Mouse (Mus musculus): ENCODE data around the gene Yy1.
"Not testable (repeated sequence)": the region's sequence is repeated elsewhere in the genome, so short reads cannot be mapped to it uniquely, and the experiment has no call there.

Gene Yy1

DNA sequence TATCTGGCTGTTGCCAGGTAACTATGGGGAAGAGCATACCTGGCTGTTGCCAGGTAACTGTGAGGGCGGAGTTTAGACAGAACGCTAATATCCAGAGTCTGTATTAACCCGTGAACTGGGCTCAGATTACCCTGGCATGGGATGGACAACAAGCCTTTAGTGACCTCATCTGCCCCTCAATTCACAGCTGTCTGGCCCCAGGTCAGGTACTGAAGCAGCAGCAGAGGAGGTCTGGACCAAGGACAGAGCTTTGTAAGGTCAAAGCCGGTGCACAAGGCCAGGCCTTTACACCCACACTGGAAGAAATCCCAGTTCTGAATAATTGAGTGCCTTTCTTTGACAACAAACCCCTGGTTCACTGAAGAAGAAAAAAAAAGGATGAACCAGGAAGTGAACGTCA lies 36.9 kb downstream of the Yy1 start:
- no peak for DNase-seq

- no peak for DNase-seq
Measured at GRCm38 (mm10) chr12:108830358-108830757, 37.6 kb downstream of the Yy1 start.

DNA sequence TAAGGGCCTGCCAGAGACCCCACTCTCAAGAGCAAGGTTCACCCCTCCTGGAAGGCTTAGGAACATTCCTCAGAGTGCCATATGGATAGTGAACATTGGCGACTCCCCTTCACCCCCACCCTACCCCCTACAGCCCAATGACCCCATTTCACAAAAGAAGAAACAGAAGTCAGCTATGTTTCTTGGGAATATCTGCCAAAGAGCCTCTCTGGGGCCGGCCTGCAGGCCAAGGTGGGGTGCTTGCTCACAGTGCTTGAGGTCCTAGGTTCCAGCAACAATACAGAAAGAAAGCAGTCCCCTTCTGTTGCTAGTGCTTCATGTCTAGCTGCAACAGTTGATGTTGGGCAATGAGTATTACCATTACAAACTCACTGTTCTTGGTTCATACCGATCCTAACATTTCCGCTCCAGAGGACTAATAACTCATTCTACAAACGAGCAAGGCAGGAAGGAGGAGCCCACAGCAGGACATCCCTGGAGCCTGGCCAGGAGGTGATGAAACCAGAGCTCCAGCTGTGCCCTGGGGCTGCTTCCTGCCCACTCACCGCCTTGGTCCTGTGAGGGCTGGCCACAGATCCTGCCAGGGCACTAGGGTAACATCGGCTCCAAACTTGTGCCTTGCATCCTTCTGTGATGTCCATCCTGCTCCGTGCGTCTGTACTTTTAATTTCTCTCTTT lies 39.3 kb downstream of the Yy1 start:
- DNase-seq = peak; percentile 83

DNA sequence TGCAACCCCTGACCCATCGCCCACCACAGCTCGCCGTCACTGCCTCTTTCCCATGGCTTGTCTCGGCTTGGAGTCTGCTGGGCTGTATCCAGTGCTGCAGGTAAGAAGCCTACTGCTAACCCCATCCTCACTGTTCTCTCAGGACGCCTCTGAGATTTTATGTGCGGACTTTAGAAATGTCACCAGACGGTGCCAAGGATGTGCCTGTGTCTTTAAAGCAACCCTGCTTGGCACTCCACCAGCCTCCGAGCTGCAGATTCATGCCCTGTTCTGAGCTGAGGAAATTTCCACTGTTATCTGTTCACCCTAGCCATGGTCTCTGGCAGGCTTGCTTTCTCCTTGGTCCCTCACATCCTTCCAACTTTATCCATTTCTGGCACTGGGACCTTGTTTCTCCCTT lies 40.1 kb downstream of the Yy1 start:
- no peak for DNase-seq

GRCm38 (mm10) chr12:108833408-108833807 lies 40.6 kb downstream of the Yy1 start:
- no peak for DNase-seq

DNA sequence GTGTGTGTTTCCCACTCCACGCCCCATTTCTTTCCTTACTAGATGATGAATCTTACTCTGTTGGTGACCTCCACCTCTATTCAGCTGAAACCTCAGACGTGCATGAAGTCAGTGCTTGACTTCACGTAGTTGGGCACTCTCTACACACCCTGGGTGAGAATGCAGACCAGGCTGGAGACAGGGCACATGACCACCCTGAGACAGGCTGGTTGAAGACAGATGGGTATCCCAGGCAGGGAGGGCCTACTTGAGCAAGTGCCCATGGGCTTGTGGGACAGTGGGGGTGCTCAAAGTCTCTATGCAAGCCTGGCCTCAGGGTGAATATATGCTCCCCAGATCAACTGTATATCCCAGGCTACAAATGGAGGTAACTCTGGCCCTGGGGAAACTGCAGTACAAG lies 41.6 kb downstream of the Yy1 start:
- DNase-seq = no peak

DNA sequence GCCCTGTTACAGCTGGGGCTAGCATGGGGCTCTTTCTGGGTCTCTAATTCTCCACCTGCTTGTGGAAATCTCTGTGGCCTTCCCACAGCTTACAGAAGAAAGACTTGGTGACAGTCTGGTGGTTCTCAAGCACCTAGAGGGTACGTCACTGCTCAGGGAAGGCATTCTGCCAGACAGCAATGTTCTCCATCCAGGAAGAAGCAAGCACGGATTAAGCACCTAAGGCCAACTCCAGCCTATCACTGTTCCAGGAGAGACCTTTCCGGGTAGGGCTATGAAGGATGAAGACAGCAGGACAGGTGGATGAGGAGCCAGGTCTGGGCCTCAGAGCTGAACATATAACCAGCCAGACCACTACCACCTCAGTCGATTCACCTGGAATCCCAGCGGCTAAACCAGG lies 42.0 kb downstream of the Yy1 start:
- DNase-seq = no peak

DNA sequence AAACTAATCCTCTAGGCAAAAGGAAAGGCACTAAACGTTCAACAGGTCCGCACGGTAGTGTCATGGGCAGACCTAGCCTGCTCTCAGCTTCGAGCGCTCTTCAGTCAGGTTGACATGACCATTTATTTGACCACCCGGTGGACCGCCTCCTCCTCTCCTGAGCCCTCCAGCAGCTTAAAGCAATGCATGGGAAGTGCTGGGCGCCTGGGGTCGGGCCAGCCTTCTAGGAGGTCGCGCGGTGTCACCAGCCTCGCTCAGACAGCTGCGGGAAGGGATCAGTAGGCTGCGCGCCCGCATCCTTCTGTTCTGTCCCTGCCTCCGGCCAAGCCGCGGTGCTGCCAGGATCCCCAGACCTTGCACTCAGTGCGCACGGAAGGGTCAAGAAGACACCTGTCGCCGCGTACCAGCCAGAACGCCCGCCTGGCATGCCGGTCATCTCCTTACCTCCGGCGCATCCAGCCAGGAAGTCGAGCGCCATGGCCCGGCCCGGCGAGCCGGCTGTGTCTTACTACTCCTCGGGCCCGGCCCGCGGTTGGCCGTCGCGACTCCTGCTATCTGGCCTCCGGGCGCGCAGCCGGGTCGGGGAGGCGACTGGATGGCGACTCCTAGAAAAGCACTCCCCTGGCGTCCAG lies 42.6 kb downstream of the Yy1 start:
- DNase-seq = no peak

- peak; percentile 96 for DNase-seq
Measured at GRCm38 (mm10) chr12:108835840-108836409, 43.2 kb downstream of the Yy1 start, which contains the start of the genes Slc25a29 and Slc25a47. Gene Slc25a29, minus strand, starts transcription at chr12:108835883. Gene Slc25a47, plus strand, starts transcription at chr12:108836046.

DNA sequence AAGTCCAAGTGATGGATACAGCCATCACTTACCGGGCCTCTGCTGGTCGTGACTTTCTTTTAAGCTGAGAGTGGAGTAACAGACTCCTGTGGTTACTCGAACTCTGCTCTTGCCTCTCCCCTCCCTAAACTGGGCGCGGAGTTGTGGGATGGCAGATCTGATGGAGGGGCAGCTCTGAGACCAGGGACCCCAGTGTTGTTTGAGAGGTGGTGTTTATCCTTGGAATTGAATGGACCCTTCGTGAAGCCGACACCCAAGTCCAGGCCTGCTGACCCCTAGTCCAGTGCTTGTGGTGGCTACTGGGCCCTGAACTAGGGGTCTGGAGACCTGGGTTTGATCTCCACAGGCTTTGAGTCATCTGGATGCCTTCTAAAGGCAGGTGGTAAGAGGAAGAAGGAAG lies 43.9 kb downstream of the Yy1 start:
- DNase-seq = no peak

- peak; percentile 77 for DNase-seq
Measured at GRCm38 (mm10) chr12:108841181-108841580, 48.4 kb downstream of the Yy1 start.

DNA sequence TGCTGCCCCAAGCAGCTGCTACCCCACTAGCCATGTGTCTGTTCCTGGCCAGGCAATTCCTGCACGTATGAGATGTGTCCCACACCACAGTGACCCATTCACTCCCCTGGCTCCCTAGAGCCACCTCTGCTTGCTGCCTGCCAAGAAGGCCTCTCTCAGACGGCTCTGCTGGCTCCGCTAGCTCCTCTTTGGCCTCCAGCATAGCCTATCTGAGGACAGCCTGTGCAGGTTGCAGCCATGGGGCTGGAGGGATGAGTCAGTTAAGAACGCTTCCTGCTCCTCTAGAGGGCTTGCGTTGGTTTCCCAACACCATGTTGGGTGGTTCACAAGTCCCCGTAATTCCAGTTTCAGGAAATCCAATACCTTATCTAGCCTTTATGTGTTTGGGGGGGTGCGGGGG lies 49.9 kb downstream of the Yy1 start:
- DNase-seq = no peak

DNA sequence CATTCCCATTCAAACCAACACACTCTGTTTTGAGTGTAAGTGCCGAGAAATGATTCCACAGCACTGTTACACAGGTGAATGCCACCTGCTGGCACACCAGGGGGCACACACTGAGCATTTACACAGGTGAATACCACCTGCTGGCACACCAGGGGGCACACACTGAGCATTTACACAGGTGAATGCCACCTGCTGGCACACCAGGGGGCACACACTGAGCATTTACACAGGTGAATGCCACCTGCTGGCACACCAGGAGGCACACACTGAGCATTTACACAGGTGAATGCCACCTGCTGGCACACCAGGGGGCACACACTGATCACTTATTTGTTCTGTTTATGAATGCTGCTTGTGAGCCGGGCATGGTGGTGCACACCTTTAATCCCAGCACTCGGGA lies 55.3 kb downstream of the Yy1 start:
- DNase-seq = not testable (repeated sequence)

DNA sequence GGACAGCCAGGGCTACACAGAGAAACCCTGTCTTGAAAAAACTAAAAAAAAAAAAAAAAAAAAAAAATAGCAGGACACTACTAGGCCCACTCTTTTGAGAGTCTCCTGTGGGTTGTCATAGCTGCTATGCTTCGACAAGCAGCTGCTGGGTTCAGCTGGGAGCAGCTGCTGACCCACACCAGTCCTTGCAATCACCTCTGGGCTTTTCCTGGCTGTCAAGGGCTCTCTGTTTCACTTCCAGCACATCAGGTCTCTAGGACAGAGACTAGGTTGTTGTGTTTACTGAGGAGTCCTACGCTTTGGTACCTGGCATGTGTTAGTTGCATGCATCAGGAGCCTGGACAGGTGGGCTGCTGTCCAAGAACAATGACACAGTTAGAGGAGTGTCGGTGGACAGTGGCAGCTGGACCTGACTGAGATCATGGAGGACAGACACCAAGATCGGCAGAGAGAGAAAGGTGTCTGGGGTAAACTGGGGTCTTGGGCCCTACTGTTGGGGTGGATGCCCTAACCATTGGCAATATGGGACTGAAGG lies 56.8 kb downstream of the Yy1 start:
- no peak for DNase-seq

DNA sequence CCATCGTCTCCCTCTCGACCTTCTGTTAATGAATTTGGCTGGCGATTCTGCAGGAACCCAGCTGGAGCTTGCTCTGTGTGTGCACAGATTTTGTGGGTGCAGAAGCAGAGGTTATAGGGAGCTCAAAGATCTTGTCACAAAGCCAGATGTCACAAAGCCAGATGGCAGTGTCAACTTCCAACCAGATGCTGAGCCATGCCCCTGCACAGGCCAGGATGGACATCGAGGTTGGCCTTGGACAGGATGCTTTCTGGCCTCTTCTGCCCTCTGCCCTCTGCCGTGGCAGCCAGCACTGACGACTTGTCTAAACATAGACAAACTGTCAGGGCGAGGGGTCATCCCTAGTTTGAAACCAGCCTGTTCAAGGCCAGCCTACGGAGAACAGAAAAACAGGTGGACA lies 57.4 kb downstream of the Yy1 start:
- DNase-seq = peak; percentile 42

DNA sequence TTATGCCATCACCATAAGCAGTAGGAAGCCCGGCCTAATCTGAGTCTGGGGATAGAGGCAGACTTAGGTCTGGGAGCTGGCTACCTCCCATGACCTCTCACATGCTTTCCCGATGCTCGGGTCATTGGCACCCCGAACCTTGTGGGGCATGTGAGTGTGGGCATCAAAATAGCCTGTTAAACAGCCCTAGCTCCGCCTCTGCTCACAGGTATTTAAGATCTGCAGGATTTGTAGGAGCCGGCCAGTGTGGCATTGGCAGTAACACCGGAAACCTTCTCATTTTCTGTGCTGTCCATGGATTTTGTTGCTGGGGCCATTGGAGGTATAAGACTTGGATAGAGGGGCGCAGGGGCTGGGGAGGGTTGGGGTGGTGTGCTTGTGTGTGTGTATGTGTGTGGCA lies 58.1 kb downstream of the Yy1 start:
- DNase-seq = no peak

DNA sequence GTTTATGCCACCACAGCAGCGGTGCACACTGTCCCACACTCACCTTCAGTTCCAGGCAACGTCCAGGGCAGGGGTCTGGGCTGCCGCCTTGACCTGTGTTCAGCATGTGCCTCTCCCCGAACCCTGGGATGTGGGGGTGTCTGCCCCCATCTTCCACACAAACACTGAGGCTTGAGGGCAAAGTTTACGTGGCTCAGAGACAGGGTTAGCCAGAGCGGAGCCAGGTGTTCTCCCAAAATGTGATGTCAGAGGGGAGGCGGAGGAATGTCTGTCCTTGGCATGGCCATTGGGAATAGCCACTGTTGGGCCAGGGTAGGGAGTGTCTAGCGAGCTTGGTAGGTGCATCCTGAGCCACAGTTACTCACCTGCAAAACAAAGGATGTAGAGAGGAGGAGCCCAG lies 60.0 kb downstream of the Yy1 start:
- no peak for DNase-seq

DNA sequence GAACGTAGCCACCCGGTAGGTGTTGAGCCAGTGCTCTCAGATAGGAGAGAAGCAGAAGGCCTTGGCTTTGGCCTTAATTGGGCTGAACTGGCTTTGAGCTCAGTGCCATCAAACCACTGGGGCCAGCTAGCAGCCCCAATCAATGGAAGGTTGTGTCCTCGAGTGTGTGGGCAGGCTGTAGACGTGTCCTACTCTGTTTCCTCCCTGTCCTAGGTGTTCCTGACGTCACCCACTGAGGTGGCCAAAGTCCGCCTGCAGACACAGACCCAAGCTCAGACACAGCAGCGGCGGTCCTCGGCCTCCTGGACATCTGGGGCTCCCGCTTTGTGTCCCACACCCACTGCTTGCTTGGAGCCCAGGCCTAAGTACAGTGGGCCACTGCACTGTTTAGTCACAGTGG lies 62.3 kb downstream of the Yy1 start:
- DNase-seq = no peak

DNA sequence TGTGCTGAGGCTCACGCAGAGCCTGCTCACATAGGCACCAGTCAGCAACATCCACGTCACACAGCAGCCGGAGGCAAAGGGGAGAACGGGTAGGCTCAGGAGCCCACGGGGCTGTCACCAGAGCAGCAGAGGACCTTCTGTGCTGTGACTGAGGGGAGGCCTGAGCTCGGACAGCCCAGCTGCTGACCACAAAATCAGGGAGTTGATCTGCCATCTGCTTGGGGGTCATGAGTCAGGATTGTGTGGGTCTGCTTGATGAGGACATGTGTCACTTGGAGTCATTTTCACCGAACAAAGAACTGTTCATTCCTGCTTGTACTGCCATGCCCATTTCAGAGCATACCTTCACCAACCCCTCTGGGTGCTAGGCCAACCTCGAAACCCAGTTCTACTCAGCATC lies 63.4 kb downstream of the Yy1 start:
- no peak for DNase-seq

- no peak for DNase-seq
Measured at GRCm38 (mm10) chr12:108857109-108857508, 64.3 kb downstream of the Yy1 start.

DNA sequence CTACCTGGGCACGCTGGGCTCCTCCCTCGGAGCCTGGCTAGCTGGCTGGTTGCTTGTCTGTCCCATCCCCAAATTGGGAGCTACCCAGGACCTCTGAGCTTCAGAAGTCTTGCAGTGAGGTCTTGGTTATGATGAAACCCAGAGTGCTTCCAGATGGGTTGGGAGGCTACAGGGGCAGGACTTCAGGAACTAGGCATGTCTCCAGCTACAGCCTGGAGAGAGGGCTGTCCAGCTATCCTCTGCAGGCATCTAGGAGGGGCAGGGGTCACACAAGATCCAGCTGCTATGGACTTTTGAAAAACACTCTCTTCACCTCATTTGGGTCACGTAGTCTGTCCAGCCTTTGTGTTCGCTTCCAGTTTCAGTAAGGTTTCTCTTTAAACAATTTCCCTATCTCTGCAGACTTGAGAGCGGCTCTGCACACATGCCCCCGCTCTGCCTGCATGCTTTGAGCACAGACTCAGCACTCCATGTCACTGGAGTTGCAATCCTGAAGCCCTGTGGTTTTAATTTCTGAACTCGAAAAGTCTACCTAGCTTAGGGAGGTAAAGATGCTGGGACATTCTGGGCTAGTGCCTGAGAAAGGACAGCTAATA lies 64.9 kb downstream of the Yy1 start:
- DNase-seq = peak; percentile 52

DNA sequence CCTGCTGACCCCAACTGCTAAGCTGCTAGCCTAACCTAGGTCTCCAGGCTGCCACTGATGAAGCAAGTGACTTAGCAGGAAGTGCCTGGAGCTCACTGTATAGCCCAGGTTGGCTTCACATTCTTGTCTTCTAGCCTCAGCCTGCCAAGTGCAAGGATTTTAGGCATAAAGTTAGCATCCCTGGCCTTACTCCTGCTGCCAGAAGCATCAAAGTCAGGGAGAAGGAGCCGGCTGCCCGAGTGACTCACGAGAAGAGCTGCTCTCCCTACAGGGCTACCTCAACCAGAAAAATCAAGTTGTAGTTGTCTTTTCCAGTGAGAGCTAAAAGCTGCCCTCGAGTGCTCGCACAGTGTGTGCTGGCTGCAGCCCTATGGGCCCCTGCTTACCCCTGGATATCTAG lies 65.7 kb downstream of the Yy1 start:
- no peak for DNase-seq

DNA sequence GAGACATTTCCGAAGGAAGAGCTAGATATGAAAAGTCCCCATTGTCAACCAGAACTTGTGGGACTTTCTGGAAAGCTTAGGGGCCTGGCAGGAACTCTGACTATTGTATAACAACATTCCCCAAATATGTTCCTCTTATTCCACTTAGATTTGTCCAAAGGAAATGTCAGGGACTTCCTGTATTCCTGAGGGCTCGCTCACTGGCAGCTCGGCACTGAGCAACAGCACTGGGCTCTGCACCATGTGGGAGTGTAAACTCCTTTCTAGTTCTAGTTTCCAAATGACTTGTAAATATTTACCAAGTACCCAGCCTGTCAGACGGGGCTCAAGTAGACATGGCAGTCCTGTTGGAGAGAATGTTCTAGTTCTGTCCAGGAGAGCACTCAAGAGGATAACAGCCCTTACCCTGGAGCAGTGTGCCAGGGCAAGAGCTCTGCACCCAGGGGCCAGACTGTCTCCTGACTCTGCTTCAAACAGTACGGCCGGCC lies 72.3 kb downstream of the Yy1 start:
- peak; percentile 58 for DNase-seq

- no peak for DNase-seq
Measured at GRCm38 (mm10) chr12:108869575-108869974, 76.8 kb downstream of the Yy1 start.

Data from lung, postnatal 14 days (tissue).